Mouse (Mus musculus) cerebellum, adult 11 months (tissue): Measurements from ENCODE around the gene Actl10.

ENCODE experiments used
- DNase-seq: peaks from one replicate; pipeline ENCODE4 v3.0.0; 2022

The Actl10 gene

GRCm38 (mm10) chr2:154583906-154584872 is 32.6 kb downstream of the Actl10 start:
- peak; percentile 69 for DNase-seq

GRCm38 (mm10) chr2:154584931-154585601 is 33.5 kb downstream of the Actl10 start:
- no peak for DNase-seq

- no peak for DNase-seq
These were observed 34.8 kb downstream of the Actl10 start for GRCm38 (mm10) chr2:154586405-154586804.

GRCm38 (mm10) chr2:154589051-154589450 is 37.5 kb downstream of the Actl10 start:
- no peak for DNase-seq

- DNase-seq = no peak
These were observed 39.7 kb downstream of the Actl10 start for GRCm38 (mm10) chr2:154591239-154591638.

- DNase-seq = no peak
These were observed 41.4 kb downstream of the Actl10 start for GRCm38 (mm10) chr2:154593025-154593424.

- DNase-seq = no peak
These were observed 44.2 kb downstream of the Actl10 start for GRCm38 (mm10) chr2:154595775-154596174.

GRCm38 (mm10) chr2:154597399-154597798 is 45.8 kb downstream of the Actl10 start:
- DNase-seq = no peak

- DNase-seq = no peak
These were observed 49.0 kb downstream of the Actl10 start for GRCm38 (mm10) chr2:154600586-154600985.

- no peak for DNase-seq
These were observed 49.7 kb downstream of the Actl10 start for GRCm38 (mm10) chr2:154601324-154601723.
